Mouse (Mus musculus) right cerebral cortex, adult 2 months (tissue): ENCODE measurements around the gene Acot8.

Experiments
- DNase-seq, 2 experiments: peaks; one replicate each; pipeline ENCODE4 v3.0.0; 2021 to 2022; ENCODE audit warnings: low spot score in 2 of 2

Acot8 gene

DNA sequence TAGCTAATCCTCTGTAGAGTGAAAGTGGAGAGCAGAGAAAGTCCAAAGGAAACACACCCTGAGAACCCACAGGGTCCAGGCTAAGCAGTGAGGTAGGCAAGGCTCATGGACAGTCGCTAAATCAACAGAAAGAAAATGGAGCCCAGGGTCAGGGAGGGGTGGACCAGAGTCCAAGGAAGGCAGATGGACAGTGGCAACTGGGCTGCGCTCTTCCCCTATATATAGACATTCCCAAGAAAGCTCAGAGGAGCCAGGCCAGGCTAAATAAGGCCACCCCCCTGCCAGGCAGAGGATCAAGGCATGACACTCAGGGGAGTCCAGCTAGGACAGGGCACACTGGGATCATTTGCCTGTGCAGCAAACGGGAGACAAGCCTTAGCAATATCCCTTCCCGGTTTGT lies 22.8 kb downstream of the Acot8 start:
- DNase-seq, result no peak

DNA sequence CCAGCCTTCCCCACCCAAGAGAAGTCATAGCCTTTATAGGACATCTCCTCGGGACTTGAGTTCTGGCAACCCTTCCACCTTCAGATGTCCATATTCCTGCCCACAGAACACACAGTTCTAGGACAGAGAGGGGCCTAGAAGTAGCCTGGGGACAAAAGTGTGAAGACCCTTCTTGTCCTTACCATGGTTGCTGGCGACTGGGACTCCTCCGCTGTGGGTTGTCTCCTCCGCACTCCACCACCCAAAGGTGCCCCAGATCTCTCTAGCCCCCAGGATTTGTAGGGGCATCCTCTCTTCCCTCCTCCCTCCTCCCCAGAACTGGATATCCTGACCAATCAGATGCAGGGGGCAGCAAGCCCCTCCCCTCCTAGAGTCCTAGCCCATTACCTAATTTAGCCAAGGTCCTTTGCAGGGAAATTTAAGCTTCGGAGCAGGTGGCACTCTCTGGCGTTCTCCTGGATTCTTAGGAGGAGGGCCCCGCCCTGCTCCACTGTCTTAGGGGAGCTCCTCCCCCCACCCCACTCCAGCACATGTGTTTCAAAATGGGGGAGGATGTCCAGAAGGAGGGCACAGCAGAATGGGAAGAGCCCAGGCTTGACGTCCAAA lies 25.1 kb downstream of the Acot8 start, which contains the start of gene Tnnc2:
Tnnc2 (minus strand) TSS at position 487 of the 606 bp plus-strand sequence.
- DNase-seq, result no peak

- DNase-seq, result no peak
Measured at GRCm38 (mm10) chr2:164778809-164779208, 25.9 kb downstream of the Acot8 start.

GRCm38 (mm10) chr2:164778015-164778287 lies 26.7 kb downstream of the Acot8 start:
- DNase-seq, result no peak

DNA sequence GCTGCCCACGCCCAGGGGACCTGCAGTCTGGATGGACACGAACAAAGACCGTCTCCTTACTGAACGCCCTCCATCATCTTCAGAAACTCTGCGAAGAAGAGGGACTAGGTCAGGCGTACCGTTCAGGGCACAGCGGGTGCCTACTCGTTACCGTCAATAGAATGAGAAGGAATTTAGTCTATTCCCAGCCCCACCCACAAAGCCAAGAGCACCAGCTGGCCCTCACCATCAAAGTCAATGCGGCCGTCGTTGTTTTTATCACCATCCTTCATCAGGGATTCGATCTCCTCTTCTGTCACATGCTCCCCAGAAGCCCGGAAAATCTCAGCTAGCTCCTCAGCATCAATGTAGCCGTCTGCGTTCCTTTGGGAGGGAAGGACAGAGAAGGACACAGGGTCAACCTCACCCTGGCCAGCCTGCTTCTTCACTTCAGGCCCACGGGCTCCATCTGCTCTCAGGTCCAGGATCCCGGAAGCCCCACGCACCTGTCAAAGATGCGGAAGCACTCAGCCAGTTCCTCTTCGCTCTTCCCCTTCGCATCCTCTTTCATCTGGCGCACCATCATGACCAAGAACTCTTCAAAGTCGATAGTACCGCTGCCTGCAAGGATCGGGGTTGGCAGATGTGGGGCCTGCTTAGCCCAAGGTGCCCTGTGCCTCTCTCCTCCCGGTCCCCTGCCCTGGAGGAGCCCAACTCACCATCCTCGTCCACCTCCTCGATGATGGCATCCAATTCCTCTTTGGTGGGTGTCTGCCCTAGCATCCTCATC lies 27.3 kb downstream of the Acot8 start:
- DNase-seq, result no peak

GRCm38 (mm10) chr2:164776801-164777200 lies 27.9 kb downstream of the Acot8 start:
- no peak for DNase-seq

- no peak for DNase-seq
Measured at GRCm38 (mm10) chr2:164776130-164776529, 28.6 kb downstream of the Acot8 start.

DNA sequence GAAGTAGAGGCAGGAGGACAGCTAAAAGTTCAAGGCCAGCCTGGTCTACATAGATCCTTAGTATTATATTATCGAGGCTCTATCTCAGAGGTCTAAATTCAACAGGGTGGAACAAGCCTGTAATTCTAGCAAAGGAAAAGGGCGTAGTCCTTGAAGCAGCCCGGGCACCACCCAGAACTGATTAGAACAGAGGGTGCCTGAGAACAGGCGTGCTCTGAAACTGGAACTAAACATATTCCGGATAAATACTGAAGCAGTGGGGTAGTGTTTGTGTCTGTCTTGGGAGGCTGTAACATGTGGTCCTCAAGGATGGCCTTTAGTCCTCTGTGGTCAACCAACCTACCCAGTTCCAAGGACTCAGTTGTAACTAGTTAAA lies 30.7 kb downstream of the Acot8 start:
- DNase-seq, result no peak

DNA sequence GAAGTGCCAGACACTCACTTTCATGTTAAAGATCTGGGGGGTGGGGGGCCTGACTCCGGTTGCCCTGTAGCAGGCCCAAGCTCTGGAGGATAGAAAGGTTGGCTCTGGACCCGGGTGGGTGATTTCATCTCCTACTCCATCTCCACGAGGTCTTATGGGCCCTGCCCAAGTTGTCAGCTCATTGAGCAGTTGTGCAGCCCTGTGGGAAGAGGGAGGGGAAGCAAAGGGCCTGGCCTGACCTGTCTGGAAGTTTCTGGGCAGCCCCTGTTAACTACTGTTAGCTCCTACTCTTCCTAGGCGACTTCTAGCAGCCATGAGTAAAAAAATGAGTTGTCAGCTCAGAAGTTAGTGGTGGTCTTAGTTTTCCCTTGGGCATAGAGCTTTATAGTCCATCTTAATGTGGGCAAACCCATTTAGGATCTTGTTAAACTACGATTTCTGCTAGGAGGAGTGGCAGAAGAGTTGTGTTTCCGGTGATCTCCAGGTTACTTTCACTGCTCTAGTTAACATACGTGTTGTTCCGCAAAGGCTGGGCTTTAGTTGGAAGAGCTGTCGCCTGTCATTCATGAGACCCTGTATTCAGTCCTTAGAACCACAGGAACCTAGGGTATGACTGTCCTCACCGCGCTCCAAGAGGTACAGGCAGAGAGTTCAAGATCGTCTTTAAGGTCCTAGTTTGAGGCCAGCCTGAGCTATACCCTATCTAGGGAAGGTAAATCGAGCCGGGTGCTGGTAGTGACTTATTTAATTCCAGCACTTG lies 31.3 kb downstream of the Acot8 start:
- no peak for DNase-seq

- no peak for DNase-seq
Measured at GRCm38 (mm10) chr2:164771123-164771522, 33.6 kb downstream of the Acot8 start.

- DNase-seq, result no peak
Measured at GRCm38 (mm10) chr2:164770279-164770678, 34.4 kb downstream of the Acot8 start.

DNA sequence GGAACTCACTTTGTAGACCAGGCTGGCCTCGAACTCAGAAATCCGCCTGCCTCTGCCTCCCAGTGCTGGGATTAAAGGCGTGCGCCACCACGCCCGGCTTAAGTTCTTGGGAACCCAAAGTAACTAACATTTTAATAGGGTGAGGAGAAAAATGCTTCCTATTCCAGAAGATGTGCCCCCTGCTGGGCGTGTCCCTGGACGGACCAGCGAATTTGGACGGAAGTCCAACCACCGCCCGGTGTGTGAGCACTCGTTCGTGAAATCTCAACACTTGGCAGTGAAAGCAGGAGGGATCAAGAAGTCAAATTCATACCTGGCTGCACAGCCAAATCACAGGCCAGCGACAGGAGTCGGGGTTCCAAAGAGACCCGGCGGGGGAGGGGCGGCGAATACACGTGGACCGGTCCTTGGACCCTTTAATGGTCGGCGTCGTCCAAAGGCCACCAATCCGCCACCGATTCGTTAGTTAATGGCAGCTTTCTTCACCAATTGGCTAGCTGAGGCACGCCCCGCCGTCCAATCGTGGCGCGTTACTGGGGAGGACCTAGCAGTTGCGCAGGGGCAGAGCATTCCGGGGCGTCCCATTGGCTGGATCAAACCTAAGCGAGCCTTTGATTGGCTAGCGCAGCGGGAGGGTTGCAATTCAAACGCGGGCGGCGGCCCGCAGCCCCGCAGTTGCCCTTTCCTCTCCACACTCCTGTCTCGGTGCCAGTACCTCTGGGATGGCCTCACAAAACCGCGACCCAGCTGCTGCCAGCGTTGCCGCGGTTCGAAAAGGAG lies 35.2 kb downstream of the Acot8 start, which contains the start of gene Ube2c:
Ube2c (plus strand) TSS at position 641 of the 780 bp plus-strand sequence.
- DNase-seq, result peak; percentile 97 to 99

- DNase-seq, result no peak
Measured at GRCm38 (mm10) chr2:164767812-164768540, 36.7 kb downstream of the Acot8 start.

- peak in 1 of 2 experiments; percentile 35 for DNase-seq
Measured at GRCm38 (mm10) chr2:164765841-164766240, 38.8 kb downstream of the Acot8 start.

DNA sequence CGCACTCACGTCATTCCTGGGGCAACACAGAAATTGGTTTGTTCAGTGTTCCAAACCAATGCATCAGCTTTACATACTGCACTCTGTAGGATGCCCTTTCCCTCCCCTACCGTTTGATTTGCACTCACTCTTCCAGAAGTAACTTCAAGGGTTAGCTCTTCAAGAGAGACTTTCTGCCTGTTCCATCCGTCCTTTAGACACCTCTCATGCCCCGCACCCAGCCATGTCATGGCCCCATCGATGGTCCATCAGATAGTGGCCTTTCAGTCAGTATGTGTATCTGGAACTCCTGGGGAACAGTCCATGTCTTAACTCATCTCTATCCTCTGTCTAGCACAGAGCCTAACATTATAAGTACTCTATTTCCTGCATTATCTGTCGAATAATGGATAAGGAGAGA lies 42.1 kb downstream of the Acot8 start:
- DNase-seq, result no peak

DNA sequence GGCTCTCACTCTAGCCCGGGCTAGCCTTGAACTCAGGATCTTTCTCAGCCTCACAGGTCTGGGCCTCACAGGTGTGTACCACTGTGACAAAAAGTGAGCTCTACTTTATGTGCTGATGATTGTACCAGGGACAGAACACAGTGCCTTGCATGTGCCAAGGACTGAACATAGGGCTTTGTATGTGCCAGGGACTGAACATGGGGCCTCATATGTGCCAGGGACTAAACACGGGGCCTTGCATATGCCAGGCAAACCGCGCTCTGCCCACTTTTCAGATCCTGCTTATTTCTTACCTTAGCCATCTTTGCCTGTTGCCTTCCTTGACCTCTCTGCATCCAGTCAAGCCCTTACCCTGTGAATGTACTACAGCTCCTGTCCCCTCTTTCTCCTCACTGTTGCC lies 42.7 kb downstream of the Acot8 start:
- no peak for DNase-seq

- DNase-seq, result no peak
Measured at GRCm38 (mm10) chr2:164761502-164761901, 43.2 kb downstream of the Acot8 start.

- no peak for DNase-seq
Measured at GRCm38 (mm10) chr2:164760059-164760833, 44.4 kb downstream of the Acot8 start.

GRCm38 (mm10) chr2:164758692-164759091 lies 46.0 kb downstream of the Acot8 start:
- no peak for DNase-seq

GRCm38 (mm10) chr2:164757841-164758240 lies 46.8 kb downstream of the Acot8 start:
- DNase-seq, result no peak

DNA sequence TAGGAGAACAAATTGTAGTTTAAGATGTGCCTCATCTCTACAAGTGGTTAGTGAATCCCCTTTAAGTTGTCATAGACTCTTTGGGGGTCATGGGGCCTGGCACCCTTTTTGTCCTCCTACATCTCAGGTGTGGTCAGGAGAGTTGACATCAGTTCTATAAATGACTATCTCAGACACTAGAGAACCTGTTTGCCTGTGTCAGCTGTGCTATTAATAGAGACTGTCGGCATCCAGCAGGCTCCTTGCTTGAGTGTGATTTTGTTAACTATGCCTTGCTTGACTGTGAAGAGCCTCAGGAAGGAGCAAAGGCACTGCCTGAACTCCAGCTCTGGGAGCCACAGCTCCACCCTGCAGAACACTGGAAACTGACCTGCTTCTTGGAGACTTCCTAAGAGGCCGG lies 49.9 kb downstream of the Acot8 start:
- DNase-seq, result no peak
